Mouse (Mus musculus): ENCODE results near the gene Acox1.

Gene Acox1

GRCm38 (mm10) chr11:116131349-116132170 lies 67.3 kb downstream of the Acox1 start:
- no peak for TF ChIP-seq GATA4 (IDR thresholded peaks at IDR 0.05; ENCODE audit: insufficient replicate concordance, low read length)

- TF ChIP-seq GATA4 (IDR thresholded peaks at IDR 0.05; ENCODE audit: insufficient replicate concordance, low read length), result no peak; the same call in 1 of the 2 replicates
Measured at GRCm38 (mm10) chr11:116130488-116131205, 68.2 kb downstream of the Acox1 start, which contains the start of gene Trim65. Trim65 (minus strand) TSS chr11:116131128.

- TF ChIP-seq GATA4 (IDR thresholded peaks at IDR 0.05; ENCODE audit: insufficient replicate concordance, low read length), result no peak
Measured at GRCm38 (mm10) chr11:116129993-116130487, 68.8 kb downstream of the Acox1 start.

GRCm38 (mm10) chr11:116129091-116129790 lies 69.6 kb downstream of the Acox1 start:
- no peak for TF ChIP-seq GATA4 (IDR thresholded peaks at IDR 0.05; ENCODE audit: insufficient replicate concordance, low read length)

- no peak for TF ChIP-seq GATA4 (IDR thresholded peaks at IDR 0.05; ENCODE audit: insufficient replicate concordance, low read length)
Measured at GRCm38 (mm10) chr11:116127986-116128385, 70.9 kb downstream of the Acox1 start.

GRCm38 (mm10) chr11:116127156-116127980 lies 71.5 kb downstream of the Acox1 start, which contains the start of gene Trim47:
Trim47 (minus strand) TSS chr11:116127210.
- TF ChIP-seq GATA4 (IDR thresholded peaks at IDR 0.05; ENCODE audit: insufficient replicate concordance, low read length), result no peak

- no peak for TF ChIP-seq GATA4 (IDR thresholded peaks at IDR 0.05; ENCODE audit: insufficient replicate concordance, low read length)
Measured at GRCm38 (mm10) chr11:116126261-116126660, 72.6 kb downstream of the Acox1 start.
